Mouse (Mus musculus): ENCODE data around the gene Ccnb1ip1. TPM values are rescaled to one million over a fixed set of nuclear protein-coding genes. Genes with fewer than 3 reads are reported as not detected.

The Ccnb1ip1 gene
- polyA plus RNA-seq (2014; fragmentation: Nextera tagmentation; extraction: Ambion mirVana) = not detected in 2 replicates

GRCm38 (mm10) chr14:50807487-50808072, at the start of gene Ccnb1ip1, which contains the start of gene Parp2:
Ccnb1ip1 (minus strand) TSS chr14:50807732.
Parp2 (plus strand) TSS chr14:50807841.
- H3K9me3 ChIP-seq (ENCODE audit: control insufficient read depth, low read length) = no peaks in the 10 kb centered on the region
- H3K4me2 ChIP-seq (replicated peaks) = peak within 1 kb of the TSS; percentile 55
- 0 out of 2 replicates have a peak, but pooled peaks cover 12% of the 10 kb centered on the region for H3K4me1 ChIP-seq (replicated peaks; ENCODE audit: control insufficient read depth, insufficient read depth, low read length)
- peak within 1 kb of the TSS; percentile 55 for H3K4me3 ChIP-seq (replicated peaks; ENCODE audit: low read length)
- WGBS = under 1% methylated on average over 42 of the region's 42 CpGs
- H3K36me3 ChIP-seq (replicated peaks; ENCODE audit: control insufficient read depth, insufficient read depth) = peaks cover 18% of the 10 kb centered on the region
- H3K9ac ChIP-seq = peak within 1 kb of the TSS; percentile 67
- peak; percentile 99 for DNase-seq (ENCODE audit: low spot score)
- no peaks in the 10 kb centered on the region for H3K27me3 ChIP-seq (ENCODE audit: control insufficient read depth, insufficient read depth, low read length)
- peak within 1 kb of the TSS; percentile 91 for H3K27ac ChIP-seq
- ATAC-seq (ENCODE audit: low FRiP score) = peak; percentile 98

- no peaks in the 10 kb centered on the region for H3K36me3 ChIP-seq (replicated peaks; ENCODE audit: control insufficient read depth, insufficient read depth)
- WGBS = 93% methylated on average over 5 of the region's 5 CpGs
Observed at GRCm38 (mm10) chr14:50855788-50856187, 48.3 kb upstream of the Ccnb1ip1 start.

GRCm38 (mm10) chr14:50837236-50837635, 29.7 kb upstream of the Ccnb1ip1 start:
- Histone ChIP-seq H3K4me3 (replicated peaks; ENCODE audit: low read length) (no peak overlapping the region), H3K27ac (no peak overlapping the region), H3K9ac (no peak overlapping the region), H3K9me3 (ENCODE audit: control insufficient read depth, low read length) (no peaks in the 10 kb centered on the region), H3K36me3 (replicated peaks; ENCODE audit: control insufficient read depth, insufficient read depth) (0 out of 2 replicates have a peak, but pooled peaks cover 8% of the 10 kb centered on the region), H3K4me2 (replicated peaks) (no peak overlapping the region), H3K27me3 (ENCODE audit: control insufficient read depth, insufficient read depth, low read length) (no peaks in the 10 kb centered on the region), H3K4me1 (replicated peaks; ENCODE audit: control insufficient read depth, insufficient read depth, low read length) (no peaks in the 10 kb centered on the region)
- WGBS = 73% methylated on average over 6 of the region's 6 CpGs
- DNase-seq (ENCODE audit: low spot score) (no peak), ATAC-seq (ENCODE audit: low FRiP score) (no peak)

More at GRCm38 (mm10) chr14:50855788-50856187, 48.3 kb upstream of the Ccnb1ip1 start:
- Histone ChIP-seq H3K4me2 (replicated peaks) (no peak overlapping the region), H3K4me3 (replicated peaks; ENCODE audit: low read length) (no peak overlapping the region), H3K9me3 (ENCODE audit: control insufficient read depth, low read length) (no peaks in the 10 kb centered on the region), H3K9ac (no peak overlapping the region), H3K27me3 (ENCODE audit: control insufficient read depth, insufficient read depth, low read length) (no peaks in the 10 kb centered on the region), H3K27ac (no peak overlapping the region), H3K4me1 (replicated peaks; ENCODE audit: control insufficient read depth, insufficient read depth, low read length) (no peaks in the 10 kb centered on the region)
- ATAC-seq (ENCODE audit: low FRiP score) (no peak), DNase-seq (ENCODE audit: low spot score) (no peak)

- DNase-seq (ENCODE audit: low spot score) (no peak), ATAC-seq (ENCODE audit: low FRiP score) (no peak)
- Histone ChIP-seq H3K4me3 (replicated peaks; ENCODE audit: low read length) (no peak overlapping the region), H3K4me2 (replicated peaks) (no peak overlapping the region), H3K9ac (no peak overlapping the region), H3K4me1 (replicated peaks; ENCODE audit: control insufficient read depth, insufficient read depth, low read length) (no peaks in the 10 kb centered on the region), H3K9me3 (ENCODE audit: control insufficient read depth, low read length) (no peaks in the 10 kb centered on the region), H3K27me3 (ENCODE audit: control insufficient read depth, insufficient read depth, low read length) (no peaks in the 10 kb centered on the region), H3K27ac (no peak overlapping the region), H3K36me3 (replicated peaks; ENCODE audit: control insufficient read depth, insufficient read depth) (0 out of 2 replicates have a peak, but pooled peaks cover 8% of the 10 kb centered on the region)
- 63% methylated on average over 2 of the region's 2 CpGs for WGBS
Observed at GRCm38 (mm10) chr14:50834435-50834834, 26.9 kb upstream of the Ccnb1ip1 start.

- H3K27me3 ChIP-seq (ENCODE audit: control insufficient read depth, insufficient read depth, low read length) = no peaks in the 10 kb centered on the region
- H3K4me1 ChIP-seq (replicated peaks; ENCODE audit: control insufficient read depth, insufficient read depth, low read length) = no peaks in the 10 kb centered on the region
- H3K9me3 ChIP-seq (ENCODE audit: control insufficient read depth, low read length) = no peaks in the 10 kb centered on the region
- peaks cover 8% of the 10 kb centered on the region; the same call in 1 of the 2 replicates for H3K36me3 ChIP-seq (replicated peaks; ENCODE audit: control insufficient read depth, insufficient read depth)
- no peak overlapping the region for H3K4me2 ChIP-seq (replicated peaks)
- H3K9ac ChIP-seq = no peak overlapping the region
- DNase-seq (ENCODE audit: low spot score) = no peak
- WGBS = 84% methylated on average over 10 of the region's 10 CpGs
- H3K27ac ChIP-seq = no peak overlapping the region
- ATAC-seq (ENCODE audit: low FRiP score) = no peak
- H3K4me3 ChIP-seq (replicated peaks; ENCODE audit: low read length) = no peak overlapping the region
Observed at GRCm38 (mm10) chr14:50833964-50834363, 26.4 kb upstream of the Ccnb1ip1 start.

GRCm38 (mm10) chr14:50829878-50830277, 22.3 kb upstream of the Ccnb1ip1 start:
- Histone ChIP-seq H3K9me3 (ENCODE audit: control insufficient read depth, low read length) (no peaks in the 10 kb centered on the region), H3K4me1 (replicated peaks; ENCODE audit: control insufficient read depth, insufficient read depth, low read length) (no peaks in the 10 kb centered on the region), H3K27ac (no peak overlapping the region), H3K36me3 (replicated peaks; ENCODE audit: control insufficient read depth, insufficient read depth) (no peaks in the 10 kb centered on the region; the same call in 1 of the 2 replicates), H3K4me2 (replicated peaks) (no peak overlapping the region), H3K27me3 (ENCODE audit: control insufficient read depth, insufficient read depth, low read length) (no peaks in the 10 kb centered on the region), H3K9ac (no peak overlapping the region), H3K4me3 (replicated peaks; ENCODE audit: low read length) (no peak overlapping the region)
- no peak for ATAC-seq (ENCODE audit: low FRiP score)
- DNase-seq (ENCODE audit: low spot score) = no peak
- 90% methylated on average over 3 of the region's 3 CpGs for WGBS

- ATAC-seq (ENCODE audit: low FRiP score) (no peak), DNase-seq (ENCODE audit: low spot score) (no peak)
- H3K9ac ChIP-seq = no peak overlapping the region
- no peak overlapping the region for H3K4me3 ChIP-seq (replicated peaks; ENCODE audit: low read length)
- H3K4me2 ChIP-seq (replicated peaks) = no peak overlapping the region
- no peaks in the 10 kb centered on the region for H3K4me1 ChIP-seq (replicated peaks; ENCODE audit: control insufficient read depth, insufficient read depth, low read length)
- no peak overlapping the region for H3K27ac ChIP-seq
- no peaks in the 10 kb centered on the region for H3K27me3 ChIP-seq (ENCODE audit: control insufficient read depth, insufficient read depth, low read length)
- 88% methylated on average over 4 of the region's 4 CpGs for WGBS
- H3K9me3 ChIP-seq (ENCODE audit: control insufficient read depth, low read length) = no peaks in the 10 kb centered on the region
- peaks cover 17% of the 10 kb centered on the region for H3K36me3 ChIP-seq (replicated peaks; ENCODE audit: control insufficient read depth, insufficient read depth)
Observed at GRCm38 (mm10) chr14:50826579-50826978, 19.0 kb upstream of the Ccnb1ip1 start.

- H3K9me3 ChIP-seq (ENCODE audit: control insufficient read depth, low read length) = no peaks in the 10 kb centered on the region
- H3K4me3 ChIP-seq (replicated peaks; ENCODE audit: low read length) = no peak overlapping the region
- no peak overlapping the region for H3K27ac ChIP-seq
- 93% methylated on average over 9 of the region's 9 CpGs for WGBS
- H3K36me3 ChIP-seq (replicated peaks; ENCODE audit: control insufficient read depth, insufficient read depth) = peaks cover 40% of the 10 kb centered on the region
- H3K4me2 ChIP-seq (replicated peaks) = no peak overlapping the region
- no peak overlapping the region for H3K9ac ChIP-seq
- no peak for ATAC-seq (ENCODE audit: low FRiP score)
- no peak for DNase-seq (ENCODE audit: low spot score)
- H3K4me1 ChIP-seq (replicated peaks; ENCODE audit: control insufficient read depth, insufficient read depth, low read length) = no peaks in the 10 kb centered on the region
- no peaks in the 10 kb centered on the region for H3K27me3 ChIP-seq (ENCODE audit: control insufficient read depth, insufficient read depth, low read length)
Observed at GRCm38 (mm10) chr14:50824219-50824618, 16.7 kb upstream of the Ccnb1ip1 start.

- peaks cover 48% of the 10 kb centered on the region for H3K36me3 ChIP-seq (replicated peaks; ENCODE audit: control insufficient read depth, insufficient read depth)
- no peak overlapping the region for H3K27ac ChIP-seq
- no peaks in the 10 kb centered on the region for H3K27me3 ChIP-seq (ENCODE audit: control insufficient read depth, insufficient read depth, low read length)
- H3K9me3 ChIP-seq (ENCODE audit: control insufficient read depth, low read length) = no peaks in the 10 kb centered on the region
- no peaks in the 10 kb centered on the region for H3K4me1 ChIP-seq (replicated peaks; ENCODE audit: control insufficient read depth, insufficient read depth, low read length)
- H3K4me2 ChIP-seq (replicated peaks) = no peak overlapping the region
- DNase-seq (ENCODE audit: low spot score) = no peak
- no peak overlapping the region for H3K9ac ChIP-seq
- ATAC-seq (ENCODE audit: low FRiP score) = no peak
- H3K4me3 ChIP-seq (replicated peaks; ENCODE audit: low read length) = no peak overlapping the region
- 71% methylated on average over 2 of the region's 2 CpGs for WGBS
Observed at GRCm38 (mm10) chr14:50823240-50823639, 15.7 kb upstream of the Ccnb1ip1 start.
